Mouse (Mus musculus) stomach, embryonic 14.5 days (tissue): Measurements from ENCODE around the gene Esm1. TPM values are rescaled to one million over a fixed set of nuclear protein-coding genes. Genes with fewer than 3 reads are reported as not detected.

ENCODE experiments used
- ATAC-seq: fragments of 200-750 bp; cut with Nextera tagmentation; 2 replicates; pipeline ENCODE4 v1.8.0; 2017; ENCODE audit warnings: low read depth, moderate TSS enrichment; ENCODE audit not compliant: insufficient number of reproducible peaks, insufficient read depth, low FRiP score
- H3K27ac ChIP-seq: fragments of 300-500 bp; sonication (generic); 2 replicates; pipeline ENCODE4 v1.5.1; 2014; ENCODE audit warnings: mild to moderate bottlenecking, low read length, moderate library complexity, mixed read lengths
- H3K27me3 ChIP-seq: fragments of 300-500 bp; sonication (generic); 2 replicates; pipeline ENCODE4 v1.6.1; 2014; ENCODE audit warnings: low read length, control low read depth, mixed read lengths; ENCODE audit not compliant: control insufficient read depth, insufficient read depth
- H3K36me3 ChIP-seq: fragments of 300-500 bp; sonication (generic); 2 replicates; pipeline ENCODE4 v1.6.1; 2014; ENCODE audit warnings: mild to moderate bottlenecking, control low read depth, low read length, moderate library complexity, mixed read lengths; ENCODE audit not compliant: control insufficient read depth, insufficient read depth
- H3K4me1 ChIP-seq: fragments of 300-500 bp; sonication (generic); 2 replicates; pipeline ENCODE4 v1.6.1; 2014; ENCODE audit warnings: low read length, control low read depth, mixed read lengths; ENCODE audit not compliant: control insufficient read depth, insufficient read depth
- H3K4me2 ChIP-seq: fragments of 300-500 bp; sonication (generic); replicated peaks from 2 replicates; pipeline ENCODE4 v1.6.1; 2014; ENCODE audit warnings: low read depth, low read length, control low read depth
- H3K4me3 ChIP-seq: fragments of 300-500 bp; sonication (generic); 2 replicates; pipeline ENCODE4 v1.5.1; 2014; ENCODE audit warnings: low read depth, low read length, control low read depth
- H3K9ac ChIP-seq: fragments of 300-500 bp; sonication (generic); replicated peaks from 2 replicates; pipeline ENCODE4 v1.6.1; 2014; ENCODE audit warnings: low read depth, mild to moderate bottlenecking, control low read depth, low read length, moderate library complexity, mixed read lengths
- H3K9me3 ChIP-seq: fragments of 300-500 bp; sonication (generic); 2 replicates; pipeline ENCODE4 v1.6.1; 2016; ENCODE audit warnings: low read depth, low read length, control low read depth; ENCODE audit not compliant: control insufficient read depth
- WGBS: fragments of 180-500 bp; shearing (Covaris S2); extraction: QIAGEN DNeasy Blood & Tissue Kit; methylation state at CpG from one replicate; pipeline ENCODE4 v1.1.7; 2014; 5-methylcytosine and 5-hydroxymethylcytosine counted together
- polyA plus RNA-seq: library from polyadenylated mRNA; unstranded; fragments of >200 nt; fragmentation: Nextera tagmentation; extraction: Ambion mirVana; gene quantifications from 2 replicates; pipeline ENCODE4 v1.2.1, GENCODE M21; 2014

The Esm1 gene
- 2.5 and 2.9 TPM in 2 replicates for polyA plus RNA-seq

- H3K4me1 ChIP-seq, result no peaks in the 10 kb centered on the region
- H3K9me3 ChIP-seq, result no peaks in the 10 kb centered on the region
- no peaks in the 10 kb centered on the region for H3K36me3 ChIP-seq
- H3K27me3 ChIP-seq, result no peaks in the 10 kb centered on the region
- 37% methylated on average over 15 of the region's 15 CpGs for WGBS
- no peak within 1 kb of the TSS for H3K9ac ChIP-seq
- no peak within 1 kb of the TSS for H3K4me3 ChIP-seq
- no peak for ATAC-seq
- H3K27ac ChIP-seq, result no peak within 1 kb of the TSS
- H3K4me2 ChIP-seq, result peak within 1 kb of the TSS; percentile 19; the same call in 1 of the 2 replicates
Observed at GRCm38 (mm10) chr13:113209624-113210023, at the start of gene Esm1. Esm1 (plus strand) TSS chr13:113209659.

GRCm38 (mm10) chr13:113164252-113165005, 45.0 kb upstream of the Esm1 start:
- no peaks in the 10 kb centered on the region for H3K27me3 ChIP-seq
- H3K27ac ChIP-seq, result no peak overlapping the region
- WGBS, result 83% methylated on average over 5 of the region's 5 CpGs
- H3K36me3 ChIP-seq, result no peaks in the 10 kb centered on the region
- no peaks in the 10 kb centered on the region for H3K4me1 ChIP-seq
- H3K9me3 ChIP-seq, result no peaks in the 10 kb centered on the region
- no peak overlapping the region for H3K9ac ChIP-seq
- no peak for ATAC-seq
- no peak overlapping the region for H3K4me2 ChIP-seq
- H3K4me3 ChIP-seq, result no peak overlapping the region

GRCm38 (mm10) chr13:113168018-113168534, 41.4 kb upstream of the Esm1 start:
- H3K4me2 ChIP-seq, result no peak overlapping the region
- H3K27ac ChIP-seq, result no peak overlapping the region
- no peaks in the 10 kb centered on the region for H3K4me1 ChIP-seq
- H3K9ac ChIP-seq, result no peak overlapping the region
- H3K36me3 ChIP-seq, result no peaks in the 10 kb centered on the region
- WGBS, result 69% methylated on average over 9 of the region's 9 CpGs
- no peak overlapping the region for H3K4me3 ChIP-seq
- no peak for ATAC-seq
- H3K27me3 ChIP-seq, result no peaks in the 10 kb centered on the region
- no peaks in the 10 kb centered on the region for H3K9me3 ChIP-seq

- no peaks in the 10 kb centered on the region for H3K27me3 ChIP-seq
- H3K27ac ChIP-seq, result no peak overlapping the region
- no peaks in the 10 kb centered on the region for H3K9me3 ChIP-seq
- H3K9ac ChIP-seq, result no peak overlapping the region
- no peak overlapping the region for H3K4me2 ChIP-seq
- no peak overlapping the region for H3K4me3 ChIP-seq
- no peaks in the 10 kb centered on the region for H3K4me1 ChIP-seq
- ATAC-seq, result no peak
- no peaks in the 10 kb centered on the region for H3K36me3 ChIP-seq
Observed at GRCm38 (mm10) chr13:113170256-113170655, 39.2 kb upstream of the Esm1 start.

- 81% methylated on average over 6 of the region's 6 CpGs for WGBS
- Histone ChIP-seq H3K9me3 (no peaks in the 10 kb centered on the region), H3K27me3 (no peaks in the 10 kb centered on the region), H3K27ac (no peak overlapping the region), H3K36me3 (no peaks in the 10 kb centered on the region), H3K4me1 (no peaks in the 10 kb centered on the region), H3K4me3 (no peak overlapping the region), H3K4me2 (no peak overlapping the region), H3K9ac (no peak overlapping the region)
- ATAC-seq, result no peak
Observed at GRCm38 (mm10) chr13:113174162-113174561, 35.3 kb upstream of the Esm1 start.

- no peaks in the 10 kb centered on the region for H3K4me1 ChIP-seq
- H3K36me3 ChIP-seq, result no peaks in the 10 kb centered on the region
- H3K4me2 ChIP-seq, result no peak overlapping the region
- no peaks in the 10 kb centered on the region for H3K27me3 ChIP-seq
- no peak overlapping the region for H3K4me3 ChIP-seq
- 68% methylated on average over 8 of the region's 8 CpGs for WGBS
- no peak overlapping the region for H3K27ac ChIP-seq
- no peaks in the 10 kb centered on the region for H3K9me3 ChIP-seq
- no peak overlapping the region for H3K9ac ChIP-seq
- ATAC-seq, result no peak
Observed at GRCm38 (mm10) chr13:113183310-113183709, 26.1 kb upstream of the Esm1 start.

GRCm38 (mm10) chr13:113183720-113184119, 25.7 kb upstream of the Esm1 start:
- 88% methylated on average over 4 of the region's 4 CpGs for WGBS
- Histone ChIP-seq H3K4me1 (no peaks in the 10 kb centered on the region), H3K27me3 (no peaks in the 10 kb centered on the region), H3K4me2 (no peak overlapping the region), H3K9me3 (no peaks in the 10 kb centered on the region; the same call in 1 of the 2 replicates), H3K9ac (no peak overlapping the region), H3K4me3 (no peak overlapping the region), H3K36me3 (no peaks in the 10 kb centered on the region), H3K27ac (no peak overlapping the region)
- ATAC-seq, result no peak

- Histone ChIP-seq H3K27me3 (no peaks in the 10 kb centered on the region), H3K27ac (no peak overlapping the region), H3K4me3 (no peak overlapping the region), H3K4me2 (no peak overlapping the region), H3K4me1 (no peaks in the 10 kb centered on the region), H3K9me3 (no peaks in the 10 kb centered on the region), H3K36me3 (no peaks in the 10 kb centered on the region), H3K9ac (no peak overlapping the region)
- 61% methylated on average over 13 of the region's 13 CpGs for WGBS
- no peak for ATAC-seq
Observed at GRCm38 (mm10) chr13:113196808-113197674, 12.4 kb upstream of the Esm1 start.
